Mouse (Mus musculus) embryonic fibroblast, embryonic 13.5 days (primary cell): Measurements from ENCODE around the gene Gm5751. TPM values are rescaled to one million over a fixed set of nuclear protein-coding genes. Genes with fewer than 3 reads are reported as not detected.
"Not testable (repeated sequence)": the region's sequence is repeated elsewhere in the genome, so short reads cannot be mapped to it uniquely, and the experiment has no call there.

Experiments used
- H3K27ac ChIP-seq: 2 replicates; pipeline ENCODE4 v1.5.1; 2012; ENCODE audit warnings: low read length, control low read depth, inconsistent platforms; ENCODE audit not compliant: insufficient read depth
- H3K4me1 ChIP-seq: 2 replicates; pipeline ENCODE4 v1.6.1; 2011; ENCODE audit warnings: low read length; ENCODE audit not compliant: control insufficient read depth, insufficient read depth
- H3K4me3 ChIP-seq: 2 replicates; pipeline ENCODE4 v1.5.1; 2011; ENCODE audit warnings: mild to moderate bottlenecking, control low read depth, low read length; ENCODE audit not compliant: insufficient read depth
- CTCF ChIP-seq: IDR thresholded peaks from 2 replicates; pipeline ENCODE4 v1.5.1; 2011; ENCODE audit warnings: mild to moderate bottlenecking, control low read depth, low read length, moderate library complexity, borderline replicate concordance; ENCODE audit not compliant: insufficient read depth
- POLR2A ChIP-seq: IDR thresholded peaks from 2 replicates; pipeline ENCODE4 v1.6.1; 2011; ENCODE audit warnings: low read depth, mild to moderate bottlenecking, control low read depth, low read length, moderate library complexity
- polyA plus RNA-seq: library from polyadenylated mRNA; stranded (reverse); fragments of >200 nt; gene quantifications from 2 replicates; pipeline ENCODE4 v1.2.4, GENCODE M21; 2011; ENCODE audit warnings: low read depth; ENCODE audit not compliant: missing spikeins, insufficient read length

Gm5751 gene
- not detected in 2 replicates for polyA plus RNA-seq

GRCm38 (mm10) chrX:8873953-8874352, at the start of gene Gm5751:
Gene Gm5751 (plus strand): TSS chrX:8874253.
- H3K27ac ChIP-seq, H3K4me1 ChIP-seq, H3K4me3 ChIP-seq: not testable (repeated sequence)

GRCm38 (mm10) chrX:8832043-8832442, 42.0 kb upstream of the Gm5751 start:
- TF ChIP-seq CTCF (0 out of 2 replicates have a peak, but pooled peaks have one; percentile 6), POLR2A (no peak)
- Histone ChIP-seq H3K4me3 (no peak overlapping the region), H3K4me1 (no peaks in the 10 kb centered on the region), H3K27ac (no peak overlapping the region)

- Histone ChIP-seq H3K4me1 (no peaks in the 10 kb centered on the region), H3K27ac (no peak within 1 kb of the TSS), H3K4me3 (no peak within 1 kb of the TSS)
- TF ChIP-seq POLR2A (no peak), CTCF (no peak)
Measured at GRCm38 (mm10) chrX:8843694-8844093, 30.4 kb upstream of the Gm5751 start, which contains the start of gene Gm6592. Gene Gm6592 (plus strand): TSS chrX:8843994.

- 0 out of 2 replicates have a peak, but pooled peaks cover 4% of the 10 kb centered on the region for H3K4me1 ChIP-seq
- TF ChIP-seq CTCF (no peak), POLR2A (no peak)
- no peak overlapping the region for H3K27ac ChIP-seq
- H3K4me3 ChIP-seq = no peak overlapping the region
Measured at GRCm38 (mm10) chrX:8852486-8852885, 21.6 kb upstream of the Gm5751 start.

- TF ChIP-seq CTCF = peak; percentile 17; the same call in 1 of the 2 replicates
- not testable (repeated sequence) for H3K4me3 ChIP-seq, H3K27ac ChIP-seq, H3K4me1 ChIP-seq
Measured at GRCm38 (mm10) chrX:8864331-8864730, 9.7 kb upstream of the Gm5751 start.

- no peak for TF ChIP-seq POLR2A
- TF ChIP-seq CTCF = no peak
- Histone ChIP-seq H3K27ac (no peak overlapping the region), H3K4me1 (no peaks in the 10 kb centered on the region), H3K4me3 (no peak overlapping the region)
Measured at GRCm38 (mm10) chrX:8884336-8884735, 10.3 kb downstream of the Gm5751 start.

- no peak overlapping the region for H3K27ac ChIP-seq
- H3K4me1 ChIP-seq = no peaks in the 10 kb centered on the region
- TF ChIP-seq CTCF (no peak), POLR2A (no peak)
- peak overlapping the region; percentile 69; the same call in 1 of the 2 replicates for H3K4me3 ChIP-seq
Measured at GRCm38 (mm10) chrX:8891975-8892342, 17.9 kb downstream of the Gm5751 start.

GRCm38 (mm10) chrX:8892343-8893155, 18.5 kb downstream of the Gm5751 start, which contains the start of gene B630019K06Rik:
Gene B630019K06Rik (plus strand): TSS chrX:8892382.
- peak within 1 kb of the TSS; percentile 69 for H3K4me3 ChIP-seq
- peak within 1 kb of the TSS; percentile 65 for H3K27ac ChIP-seq
- TF ChIP-seq POLR2A = peak; percentile 59
- no peak for TF ChIP-seq CTCF
- no peaks in the 10 kb centered on the region for H3K4me1 ChIP-seq

GRCm38 (mm10) chrX:8893182-8893651, 19.2 kb downstream of the Gm5751 start:
- Histone ChIP-seq H3K4me3 (peak overlapping the region; percentile 69), H3K4me1 (no peaks in the 10 kb centered on the region), H3K27ac (no peak overlapping the region)
- no peak for TF ChIP-seq CTCF
- TF ChIP-seq POLR2A = no peak

GRCm38 (mm10) chrX:8900823-8901222, 26.8 kb downstream of the Gm5751 start:
- Histone ChIP-seq H3K4me1 (no peaks in the 10 kb centered on the region), H3K4me3 (no peak overlapping the region), H3K27ac (no peak overlapping the region)
- TF ChIP-seq CTCF = no peak

GRCm38 (mm10) chrX:8901906-8902472, 27.9 kb downstream of the Gm5751 start:
- H3K4me1 ChIP-seq = no peaks in the 10 kb centered on the region
- TF ChIP-seq CTCF (no peak), POLR2A (no peak)
- H3K4me3 ChIP-seq = no peak overlapping the region
- H3K27ac ChIP-seq = no peak overlapping the region
